Mouse (Mus musculus) myocyte (in vitro differentiated cells): Measurements from ENCODE around the gene Acap3.

Experiments used
- CEBPB ChIP-seq: IDR thresholded peaks from 2 replicates; pipeline ENCODE4 v1.6.1; 2011; ENCODE audit warnings: mild to moderate bottlenecking, moderate library complexity; ENCODE audit not compliant: poor library complexity, insufficient read depth, severe bottlenecking
- E2F4 ChIP-seq: IDR thresholded peaks from one replicate; pipeline ENCODE4 v1.6.1; 2011; ENCODE audit warnings: mild to moderate bottlenecking, control low read depth, moderate library complexity; ENCODE audit not compliant: insufficient read depth
- MAX ChIP-seq: IDR thresholded peaks from one replicate; pipeline ENCODE4 v1.6.1; 2011; ENCODE audit warnings: low read depth, mild to moderate bottlenecking, control low read depth
- MYOD1 ChIP-seq, 3 experiments: IDR thresholded peaks; one replicate each; pipeline ENCODE4 v1.6.1; 2011; ENCODE audit warnings: control low read depth in 2 of 3, low read depth in 2 of 3, mild to moderate bottlenecking in 2 of 3, moderate library complexity in 1 of 3; ENCODE audit not compliant: insufficient read length in 2 of 3, control insufficient read depth in 1 of 3
- MYOG ChIP-seq, 3 experiments: IDR thresholded peaks; one replicate each; pipeline ENCODE4 v1.6.1; 2011; ENCODE audit warnings: control low read depth in 2 of 3, low read depth in 2 of 3, mild to moderate bottlenecking in 2 of 3; ENCODE audit not compliant: insufficient read length in 2 of 3, control insufficient read depth in 1 of 3, insufficient read depth in 1 of 3
- POLR2A ChIP-seq: IDR thresholded peaks from one replicate; pipeline ENCODE4 v1.6.1; 2011; ENCODE audit warnings: low read depth, mild to moderate bottlenecking, control low read depth, moderate library complexity; ENCODE audit not compliant: insufficient read length
- POLR2AphosphoS2 ChIP-seq: IDR thresholded peaks from one replicate; pipeline ENCODE4 v1.6.1; 2011; ENCODE audit warnings: low read depth, control low read depth; ENCODE audit not compliant: insufficient read length
- REST ChIP-seq: IDR thresholded peaks from one replicate; pipeline ENCODE4 v1.6.1; 2011; ENCODE audit warnings: mild to moderate bottlenecking, control low read depth, moderate library complexity; ENCODE audit not compliant: insufficient read depth, insufficient read length
- TCF12 ChIP-seq: IDR thresholded peaks from one replicate; pipeline ENCODE4 v1.6.1; 2011; ENCODE audit warnings: mild to moderate bottlenecking, control low read depth; ENCODE audit not compliant: poor library complexity, insufficient read depth, severe bottlenecking
- USF1 ChIP-seq: IDR thresholded peaks from one replicate; pipeline ENCODE4 v1.6.1; 2011; ENCODE audit warnings: low read depth, mild to moderate bottlenecking, control low read depth, moderate library complexity

DNA sequence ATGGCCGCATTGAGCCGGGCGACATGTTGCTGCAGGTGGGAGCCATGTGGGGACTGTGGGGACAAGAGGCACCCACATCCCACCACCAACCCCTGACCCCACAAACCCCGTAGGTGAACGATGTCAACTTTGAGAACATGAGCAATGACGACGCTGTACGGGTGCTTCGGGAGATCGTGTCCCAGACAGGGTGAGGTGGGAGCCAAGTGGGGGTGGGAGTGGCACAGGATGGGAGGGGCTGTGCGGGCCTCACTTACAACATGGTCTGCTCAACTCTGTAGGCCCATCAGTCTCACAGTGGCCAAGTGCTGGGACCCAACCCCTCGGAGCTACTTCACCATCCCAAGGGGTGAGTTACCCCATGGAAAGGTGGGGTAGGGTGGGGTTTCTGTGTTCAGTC is 36.6 kb upstream of the Acap3 start:
- TF ChIP-seq POLR2A (no peak), POLR2AphosphoS2 (no peak), REST (no peak), MYOD1 (IDR thresholded peaks at IDR 0.05; ENCODE audit: control insufficient read depth in 1 of 3, insufficient read length in 2 of 3, low read depth in 2 of 3) (no peak), E2F4 (no peak), CEBPB (no peak), TCF12 (no peak), MAX (no peak), USF1 (no peak), MYOG (IDR thresholded peaks at IDR 0.05; ENCODE audit: control insufficient read depth in 1 of 3, insufficient read depth in 1 of 3, insufficient read length in 2 of 3, low read depth in 2 of 3) (no peak)
